Mouse (Mus musculus) heart, postnatal 25 days (tissue): ENCODE data around the gene Fsd1l. TPM values are rescaled to one million over a fixed set of nuclear protein-coding genes. Genes with fewer than 3 reads are reported as not detected.

Experiments used
- DNase-seq: peaks from one replicate; pipeline ENCODE4 v3.0.0; 2022; ENCODE audit warnings: low spot score
- intact Hi-C: fragments of 180-260 bp; cut with DNase I; formaldehyde crosslinking; loops from one replicate; pipeline ENCODE4 v1.15.1; 2025
- total RNA-seq, 2 experiments: library from RNA; stranded (reverse); gene quantifications; 2 replicates each; pipeline ENCODE4 v1.2.3; 2021

Fsd1l gene
- total RNA-seq: 10 to 100 TPM; 46.3 to 46.8 TPM

GRCm38 (mm10) chr4:53631316-53632010, at the start of gene Fsd1l:
Fsd1l (plus strand) TSS chr4:53631471.
- intact Hi-C loops: no loop called here
- DNase-seq: peak; percentile 56

GRCm38 (mm10) chr4:53587676-53588075, 43.6 kb upstream of the Fsd1l start:
- no peak for DNase-seq
- intact Hi-C loops: loop anchor here (2.0 kb wide), 1 partner anchor 145 kb away; no protein-coding TSS in a partner anchor

- intact Hi-C loops: no loop called here
- DNase-seq: no peak
These were observed 42.3 kb upstream of the Fsd1l start for GRCm38 (mm10) chr4:53588936-53589335.

DNA sequence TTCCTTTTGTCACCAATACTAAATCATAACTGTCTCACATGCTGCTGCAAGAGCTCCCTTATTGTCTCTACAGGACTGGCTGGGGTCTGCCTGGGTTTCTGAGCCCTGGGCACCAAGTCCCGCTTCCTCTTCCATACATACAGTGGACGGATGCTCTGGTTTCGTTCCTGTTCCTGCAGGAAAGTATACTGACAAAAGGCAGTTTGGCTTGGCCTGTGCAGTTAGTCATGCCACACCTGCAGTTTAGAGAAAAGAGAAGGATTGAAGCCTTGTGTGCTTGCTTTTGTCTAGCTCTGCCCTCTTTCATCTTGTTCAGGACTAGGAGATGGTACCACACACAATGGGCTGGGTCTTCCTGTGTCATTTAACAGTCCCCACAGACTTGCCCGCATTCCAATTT, 41.8 kb upstream of the Fsd1l start:
- no peak for DNase-seq
- intact Hi-C loops: no loop called here

DNA sequence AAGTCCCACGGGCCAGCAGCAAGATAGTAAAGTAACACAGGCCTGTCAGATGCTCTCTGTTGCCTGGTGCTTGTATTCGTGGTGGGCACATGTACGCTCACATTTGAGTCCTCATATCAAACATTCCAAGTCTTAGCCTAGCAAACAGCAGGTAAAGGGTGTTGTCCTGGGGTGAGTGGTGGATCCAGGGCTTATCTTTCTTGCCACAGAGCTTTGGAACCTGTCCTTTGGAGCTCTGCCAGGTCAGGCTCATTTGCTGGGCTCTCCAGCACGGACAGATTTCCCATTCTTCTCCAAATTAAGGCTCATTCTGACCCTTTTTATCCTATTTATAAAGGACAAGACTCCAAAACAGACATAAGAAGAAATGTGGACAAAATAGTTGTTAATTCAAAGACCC, 41.1 kb upstream of the Fsd1l start:
- no peak for DNase-seq
- intact Hi-C loops: loop anchor here (5.0 to 10.0 kb wide), 3 partner anchors 208 to 478 kb away; no protein-coding TSS in a partner anchor

GRCm38 (mm10) chr4:53590691-53591447, 40.4 kb upstream of the Fsd1l start:
- no peak for DNase-seq
- intact Hi-C loops: loop anchor here (5.0 to 10.0 kb wide), 3 partner anchors 209 to 479 kb away; no protein-coding TSS in a partner anchor

DNA sequence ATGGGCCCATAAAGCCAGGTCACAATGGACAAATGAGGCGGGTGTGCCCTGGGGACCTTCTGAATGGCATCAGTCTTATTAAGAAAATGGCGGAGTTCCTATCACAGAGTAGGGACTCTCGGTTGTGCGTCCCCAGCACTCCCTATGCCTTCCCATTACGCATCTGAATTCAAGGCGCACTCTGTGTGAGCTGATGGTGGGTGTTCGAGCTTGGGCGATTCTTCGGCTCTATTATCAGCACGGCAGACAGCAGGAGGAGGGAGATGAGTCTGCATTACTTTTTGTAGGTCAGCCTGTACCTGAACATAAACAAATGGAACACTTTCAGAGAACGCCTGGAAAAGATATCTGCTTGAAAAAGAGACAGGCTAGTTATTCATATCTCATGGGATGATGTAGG, 39.7 kb upstream of the Fsd1l start:
- DNase-seq: no peak
- intact Hi-C loops: loop anchor here (5.0 to 10.0 kb wide), 3 partner anchors 209 to 479 kb away; no protein-coding TSS in a partner anchor

DNA sequence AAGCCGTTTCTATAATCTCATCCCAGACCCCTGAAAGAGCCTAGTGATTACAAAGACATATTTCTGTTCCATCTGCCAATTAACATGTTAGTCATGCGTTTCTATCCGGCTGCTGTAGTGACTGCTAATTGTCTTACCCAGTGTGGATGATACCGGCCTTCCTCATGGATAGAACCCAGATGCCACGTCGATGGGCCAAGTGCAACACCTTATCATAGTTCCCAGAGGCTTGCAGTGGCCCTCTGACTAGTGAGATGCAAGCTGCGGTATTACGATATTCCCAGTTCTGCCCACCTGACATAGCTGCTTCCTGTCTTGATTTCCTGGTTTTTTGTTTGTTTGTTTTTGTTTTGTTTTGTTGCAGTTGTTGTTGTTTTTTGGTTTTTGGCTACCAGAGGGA, 39.3 kb upstream of the Fsd1l start:
- intact Hi-C loops: loop anchor here (2.0 to 10.0 kb wide), 4 partner anchors 15 to 480 kb away; no protein-coding TSS in a partner anchor
- peak; percentile 36 for DNase-seq

GRCm38 (mm10) chr4:53592386-53592785, 38.9 kb upstream of the Fsd1l start:
- intact Hi-C loops: loop anchor here (2.0 to 10.0 kb wide), 4 partner anchors 16 to 480 kb away; no protein-coding TSS in a partner anchor
- DNase-seq: peak; percentile 69

- DNase-seq: peak; percentile 32
These were observed 37.1 kb upstream of the Fsd1l start for GRCm38 (mm10) chr4:53594204-53594603.

DNA sequence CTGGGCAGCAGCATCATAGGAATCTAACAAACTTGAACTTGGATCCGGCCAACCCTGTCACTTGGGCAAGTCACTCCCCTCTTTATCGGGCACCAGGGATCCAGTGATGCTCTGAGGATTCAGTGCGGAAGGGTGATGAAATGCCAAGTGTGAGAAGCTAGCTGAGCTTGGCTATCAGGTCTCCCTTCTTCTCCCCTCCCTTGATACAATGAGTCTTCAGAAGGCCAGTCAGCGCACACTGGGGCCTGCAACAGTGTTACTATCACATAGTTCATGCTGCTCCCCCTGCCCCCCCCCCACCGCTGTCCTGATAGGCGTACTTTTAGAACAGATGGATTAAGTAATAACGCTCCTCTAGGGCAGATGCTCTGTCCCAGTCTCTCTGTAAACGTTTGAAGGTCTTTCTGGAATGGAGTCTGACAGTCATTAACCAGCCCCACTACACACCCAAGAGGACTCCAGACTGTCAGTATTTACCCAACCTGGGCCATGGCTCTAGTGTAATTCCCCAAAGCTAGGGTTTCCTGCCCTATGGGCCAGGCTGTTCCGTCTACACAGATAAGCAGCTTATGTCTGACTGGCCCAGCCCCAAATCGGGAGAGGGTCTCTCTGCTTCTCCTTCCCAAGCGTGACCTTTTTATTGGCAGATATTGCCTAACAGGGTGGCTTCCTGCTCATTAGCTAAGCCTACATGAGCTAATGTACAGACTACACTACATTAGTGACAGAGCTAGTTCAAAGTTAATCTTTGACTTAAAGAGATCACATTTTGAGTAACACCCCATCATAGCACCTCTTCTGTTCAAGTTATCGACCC, 35.8 kb upstream of the Fsd1l start:
- DNase-seq: no peak
- intact Hi-C loops: loop anchor here (2.0 to 10.0 kb wide), 2 partner anchors 51 to 401 kb away; no protein-coding TSS in a partner anchor

More at GRCm38 (mm10) chr4:53594204-53594603, 37.1 kb upstream of the Fsd1l start:
- intact Hi-C loops: loop anchor here (2.0 to 10.0 kb wide), 4 partner anchors 49 to 482 kb away; no protein-coding TSS in a partner anchor

- DNase-seq: no peak
- intact Hi-C loops: loop anchor here (10.0 kb wide), 1 partner anchor 401 kb away; no protein-coding TSS in a partner anchor
These were observed 35.0 kb upstream of the Fsd1l start for GRCm38 (mm10) chr4:53596063-53596895.

DNA sequence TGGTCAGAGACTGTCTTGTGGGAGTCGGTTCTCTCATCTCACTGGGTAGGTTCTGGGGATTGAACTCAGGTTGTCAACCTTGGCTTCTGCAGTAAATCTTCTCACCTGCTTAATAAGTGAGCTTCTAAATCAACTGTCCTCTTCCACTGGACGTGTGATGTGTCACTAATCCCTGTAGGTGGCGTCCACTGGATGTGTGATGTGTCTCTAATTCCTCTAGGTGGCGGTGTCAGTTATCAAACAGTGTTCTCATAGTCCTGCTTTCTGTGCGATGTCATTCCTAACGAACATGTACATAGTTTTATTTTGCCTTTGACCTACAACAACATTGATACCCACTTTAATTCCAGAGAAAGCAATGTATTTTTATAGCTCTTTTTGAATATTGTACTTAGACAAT, 30.8 kb upstream of the Fsd1l start:
- intact Hi-C loops: loop anchor here (5.0 to 10.0 kb wide), 2 partner anchors 112 to 244 kb away; partner anchors contain the start of gene Fktn
- no peak for DNase-seq

DNA sequence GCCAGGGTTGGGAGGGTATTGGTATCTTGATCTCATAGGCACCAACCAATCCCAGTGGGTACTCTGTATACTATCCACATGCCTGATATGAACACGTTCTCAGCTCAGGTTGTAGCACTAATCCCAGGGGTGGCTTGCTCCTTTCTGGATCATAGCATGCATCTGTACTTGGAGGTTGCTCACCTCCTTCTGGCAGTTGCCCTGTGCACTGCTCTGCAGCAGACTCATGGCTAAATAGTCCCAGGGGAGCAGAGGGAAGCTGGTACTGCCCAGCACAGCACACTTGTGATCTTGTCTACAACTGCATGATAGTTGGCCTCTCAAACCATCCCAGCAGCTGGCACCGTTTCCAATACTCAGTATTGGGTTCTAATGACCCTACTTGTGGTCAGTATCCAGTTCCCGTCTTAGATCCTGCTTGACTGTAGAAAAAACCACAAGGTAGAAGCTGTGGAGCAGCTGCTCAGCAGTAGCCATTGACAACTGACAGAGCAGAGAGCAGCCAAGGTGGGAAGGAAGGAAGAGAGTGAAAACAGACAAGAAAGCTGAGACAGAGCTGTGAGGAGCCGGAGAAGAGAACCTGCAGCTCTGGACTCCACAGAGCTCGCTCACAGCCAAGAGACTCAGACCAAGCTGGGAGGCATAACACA, 16.6 kb upstream of the Fsd1l start:
- intact Hi-C loops: no loop called here
- DNase-seq: no peak

DNA sequence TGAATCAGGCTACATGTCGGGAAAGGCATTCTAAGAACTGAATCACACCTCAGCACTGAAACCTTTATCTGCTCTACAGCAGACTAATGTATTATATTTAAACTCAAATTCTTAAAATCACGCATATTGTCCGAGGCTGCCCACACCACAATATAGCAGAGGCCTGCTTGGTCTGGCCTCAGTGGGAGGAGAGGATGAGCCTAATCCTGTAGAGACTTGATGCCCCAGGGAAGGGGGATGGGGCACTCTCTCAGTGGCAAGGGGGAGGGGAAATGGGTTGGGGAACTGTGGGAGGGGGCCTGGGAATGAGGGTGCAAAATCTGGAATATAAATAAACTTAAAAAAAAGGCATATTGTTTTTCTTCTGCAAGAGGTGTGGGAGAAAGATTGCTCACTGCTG, 13.3 kb upstream of the Fsd1l start:
- intact Hi-C loops: no loop called here
- DNase-seq: no peak

- intact Hi-C loops: no loop called here
- DNase-seq: no peak
These were observed 11.2 kb upstream of the Fsd1l start for GRCm38 (mm10) chr4:53620104-53620503.

DNA sequence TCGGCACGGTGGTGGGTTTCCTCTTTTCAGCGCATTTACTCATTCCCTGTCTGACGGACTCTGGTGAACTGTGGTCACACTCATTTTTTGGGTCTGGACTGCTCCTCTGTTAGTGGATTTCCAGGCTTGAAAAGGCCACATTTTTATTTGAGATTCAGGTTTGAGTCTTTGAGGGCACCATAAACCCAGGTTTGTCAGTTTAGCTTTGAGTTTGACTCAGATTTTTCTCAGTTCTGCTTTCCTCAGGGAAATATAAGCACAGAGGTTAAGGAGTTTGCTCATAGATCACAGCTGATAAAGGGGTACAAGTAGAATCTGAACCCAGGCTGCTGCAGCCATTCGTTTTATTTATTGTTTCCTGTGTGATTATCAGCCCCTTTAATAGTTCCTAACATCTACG, 10.2 kb upstream of the Fsd1l start:
- DNase-seq: no peak
- intact Hi-C loops: no loop called here

- intact Hi-C loops: no loop called here
These were observed 9.8 kb upstream of the Fsd1l start for GRCm38 (mm10) chr4:53621490-53621889.

More at GRCm38 (mm10) chr4:53621490-53621889, 9.8 kb upstream of the Fsd1l start:
- no peak for DNase-seq
